Mouse (Mus musculus) Patski (cell line): ENCODE data around the gene Usp8. TPM values are rescaled to one million over a fixed set of nuclear protein-coding genes. Genes with fewer than 3 reads are reported as not detected.

Experiments used
- ATAC-seq: fragments of 100-300 bp; one replicate; pipeline ENCODE4 v1.8.0; 2021
- CTCF ChIA-PET: fragments of 350-600 bp; sonication (Branson Sonifier 250); formaldehyde crosslinking; loops from one replicate; lab custom pipeline; 2022; ENCODE audit warnings: inconsistent platforms; lab: Charles Lee
- POLR2A ChIA-PET: fragments of 350-600 bp; sonication (Branson Sonifier 250); formaldehyde crosslinking; loops from one replicate; lab custom pipeline; 2022; ENCODE audit warnings: antibody characterized with exemption, inconsistent platforms; lab: Charles Lee
- DNase-seq: peaks from one replicate; pipeline ENCODE4 v3.0.0-alpha.2; 2011; ENCODE audit warnings: low read depth, low spot score
- H3K27me3 ChIP-seq: fragments of 371-371 bp; one replicate; pipeline ENCODE4 v1.5.1; 2021
- CTCF ChIP-seq: fragments of 100-300 bp; IDR thresholded peaks from one replicate; pipeline ENCODE4 v1.5.1; 2021
- in situ Hi-C: fragments of 300-500 bp; cut with MboI; formaldehyde crosslinking; loops from 3 replicates; pipeline ENCODE4 v1.11.1; 2018; ENCODE audit warnings: low pct_unique_long_range_greater_than_20kb, mixed read lengths
- polyA plus RNA-seq: library from polyadenylated mRNA; unstranded; gene quantifications from one replicate; pipeline ENCODE4 v1.2.3, GENCODE M21; 2021

Gene Usp8
- polyA plus RNA-seq, 1 experiment from 2014 or later = 73.8 TPM

DNA sequence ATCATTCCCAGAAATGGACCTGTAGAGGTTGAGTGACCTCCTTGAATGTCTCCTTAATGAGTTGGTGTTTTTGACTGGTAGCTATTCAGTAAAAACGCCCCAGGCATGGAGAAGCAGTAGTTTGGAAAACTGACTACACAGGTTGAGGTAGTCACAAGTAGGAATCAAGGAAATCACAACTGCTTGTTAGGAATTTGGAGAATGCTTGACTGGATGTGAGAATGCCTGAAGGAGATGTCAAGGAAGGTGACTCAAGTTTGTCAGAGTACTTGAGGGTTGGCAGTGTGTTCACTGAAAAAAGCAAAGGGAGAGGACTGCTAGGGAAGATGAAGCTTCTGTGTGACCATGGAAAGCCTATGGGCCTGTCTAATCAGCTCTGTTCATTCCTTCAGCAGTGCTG lies 29.8 kb upstream of the Usp8 start:
- in situ Hi-C loops = no loop called here
- ATAC-seq (peak; percentile 31), DNase-seq (peak; percentile 57)
- H3K27me3 ChIP-seq = no peaks in the 10 kb centered on the region
- no peak for TF ChIP-seq CTCF
- CTCF ChIA-PET = interaction anchor here (1.1 kb wide), 1 partner anchor 29 kb away, joined by 3 read pairs; no protein-coding TSS in a partner anchor
- POLR2A ChIA-PET = interaction anchor here (0.8 kb wide), 1 partner anchor 32 kb away, joined by 3 read pairs; no protein-coding TSS in a partner anchor

- CTCF ChIA-PET = no interaction called here
- H3K27me3 ChIP-seq = no peaks in the 10 kb centered on the region
- no peak for DNase-seq
- no peak for TF ChIP-seq CTCF
- POLR2A ChIA-PET = interaction anchor here (1.4 kb wide), 1 partner anchor 10 kb away, joined by 3 read pairs; no protein-coding TSS in a partner anchor
- no peak for ATAC-seq
- in situ Hi-C loops = no loop called here
These were observed 24.8 kb upstream of the Usp8 start for GRCm38 (mm10) chr2:126682333-126682732.

DNA sequence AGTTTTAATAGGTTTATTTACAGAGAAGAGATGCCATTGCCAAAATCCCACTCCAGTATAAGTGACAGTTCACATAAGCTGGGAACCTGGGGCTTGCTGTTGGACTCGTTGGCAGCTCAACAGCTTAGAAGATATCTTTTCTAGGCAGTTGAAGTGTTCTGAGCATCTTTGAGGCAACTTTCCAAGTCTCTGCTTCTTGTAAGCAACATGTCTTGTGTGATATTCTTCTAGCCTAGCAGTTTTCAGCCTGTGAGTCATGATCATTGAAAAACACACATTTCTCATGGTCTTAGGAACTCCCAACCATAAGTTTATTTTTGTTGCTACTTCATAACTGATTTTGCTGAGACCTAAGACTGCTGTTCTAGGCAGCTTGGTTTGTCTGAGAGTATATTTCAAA lies 24.2 kb upstream of the Usp8 start:
- ChIA-PET POLR2A (interaction anchor here (1.4 kb wide), 1 partner anchor 9 kb away, joined by 3 read pairs; no protein-coding TSS in a partner anchor), CTCF (no interaction called here)
- ATAC-seq (no peak), DNase-seq (no peak)
- in situ Hi-C loops = no loop called here
- TF ChIP-seq CTCF = no peak
- H3K27me3 ChIP-seq = no peaks in the 10 kb centered on the region

GRCm38 (mm10) chr2:126691290-126691689 lies 15.8 kb upstream of the Usp8 start:
- DNase-seq (no peak), ATAC-seq (no peak)
- in situ Hi-C loops = no loop called here
- ChIA-PET POLR2A (interaction anchor here (1.1 kb wide), 1 partner anchor 9 kb away, joined by 3 read pairs; no protein-coding TSS in a partner anchor), CTCF (interaction anchor here (1.1 to 1.6 kb wide), 2 partner anchors 9 to 27 kb away, joined by 3 read pairs; no protein-coding TSS in a partner anchor)
- H3K27me3 ChIP-seq = no peaks in the 10 kb centered on the region
- TF ChIP-seq CTCF = no peak

- in situ Hi-C loops = no loop called here
These were observed 11.8 kb upstream of the Usp8 start for GRCm38 (mm10) chr2:126695285-126695684.

DNA sequence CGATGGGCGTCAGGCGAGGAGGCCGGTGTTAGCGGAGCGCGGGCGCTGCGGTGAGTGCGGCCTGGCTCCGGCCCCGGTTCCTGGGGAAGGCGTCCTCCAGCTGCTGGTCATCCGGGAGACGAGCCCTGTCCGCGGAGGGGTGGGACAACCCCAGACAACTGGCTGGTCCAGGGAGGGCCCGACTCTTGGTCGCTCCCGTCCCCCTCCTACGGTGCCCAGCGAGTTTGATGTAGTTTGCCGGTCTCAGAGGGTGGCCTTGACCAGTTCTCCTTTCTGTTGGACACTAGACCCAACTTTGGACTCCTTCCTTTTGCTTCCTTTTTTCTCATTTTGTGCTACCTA lies 281 bp downstream of the Usp8 start:
- TF ChIP-seq CTCF = no peak

More at GRCm38 (mm10) chr2:126695285-126695684, 11.8 kb upstream of the Usp8 start:
- ChIA-PET POLR2A (no interaction called here), CTCF (no interaction called here)
- no peak for ATAC-seq
- no peak for TF ChIP-seq CTCF
- DNase-seq = no peak
- no peaks in the 10 kb centered on the region for H3K27me3 ChIP-seq

GRCm38 (mm10) chr2:126708361-126708760 lies 1.2 kb downstream of the Usp8 start:
- H3K27me3 ChIP-seq = no peaks in the 10 kb centered on the region
- ATAC-seq = no peak
- POLR2A ChIA-PET = interaction anchor here (2.6 kb wide), 1 partner anchor 34 kb away, joined by 18 read pairs; the partner anchor contains the start of gene Gabpb1
- no peak for DNase-seq
- CTCF ChIA-PET = interaction anchor here (1.4 kb wide), 1 partner anchor 19 kb away, joined by 3 read pairs; no protein-coding TSS in a partner anchor
- TF ChIP-seq CTCF = no peak
- in situ Hi-C loops = no loop called here

More for the DNA sequence above, 281 bp downstream of the Usp8 start:
- H3K27me3 ChIP-seq = no peaks in the 10 kb centered on the region
- DNase-seq (no peak), ATAC-seq (peak; percentile 75)
- CTCF ChIA-PET = interaction anchor here (1.4 kb wide), 1 partner anchor 18 kb away, joined by 3 read pairs; no protein-coding TSS in a partner anchor
- in situ Hi-C loops = no loop called here
- POLR2A ChIA-PET = interaction anchor here (2.6 kb wide), 1 partner anchor 33 kb away, joined by 18 read pairs; the partner anchor contains the start of gene Gabpb1

GRCm38 (mm10) chr2:126712526-126712925 lies 5.4 kb downstream of the Usp8 start:
- ChIA-PET POLR2A (no interaction called here), CTCF (no interaction called here)
- in situ Hi-C loops = no loop called here
- no peak for DNase-seq
- ATAC-seq = no peak
- no peak for TF ChIP-seq CTCF
- no peaks in the 10 kb centered on the region for H3K27me3 ChIP-seq

DNA sequence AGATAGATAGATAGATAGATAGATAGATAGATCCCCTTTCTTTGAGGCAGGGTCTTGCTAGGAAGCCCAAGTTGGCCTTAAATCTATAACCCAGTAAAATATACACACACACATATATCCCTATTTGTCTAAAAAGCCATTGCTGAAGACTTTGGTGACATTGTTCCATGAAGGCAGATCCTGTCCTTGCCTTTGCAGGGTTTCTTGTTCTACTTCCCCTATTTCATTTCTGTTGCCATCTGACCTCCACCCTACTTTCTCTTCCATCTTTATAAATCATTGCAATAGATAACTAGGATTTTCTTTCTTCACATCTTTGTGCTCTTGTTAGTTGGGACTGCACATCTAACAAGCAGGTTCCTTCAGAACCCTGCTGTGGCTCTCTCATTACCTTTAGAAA lies 5.8 kb downstream of the Usp8 start:
- DNase-seq (no peak), ATAC-seq (no peak)
- ChIA-PET POLR2A (no interaction called here), CTCF (no interaction called here)
- in situ Hi-C loops = no loop called here
- TF ChIP-seq CTCF = no peak
- H3K27me3 ChIP-seq = no peaks in the 10 kb centered on the region

- ChIA-PET POLR2A (no interaction called here), CTCF (interaction anchor here (1.1 to 1.4 kb wide), 2 partner anchors 12 to 66 kb away, joined by 3 read pairs; no protein-coding TSS in a partner anchor)
- ATAC-seq = no peak
These were observed 22.1 kb downstream of the Usp8 start for GRCm38 (mm10) chr2:126729207-126729606.

GRCm38 (mm10) chr2:126730502-126730901 lies 23.4 kb downstream of the Usp8 start:
- no peak for DNase-seq
- POLR2A ChIA-PET = no interaction called here
- TF ChIP-seq CTCF = no peak
- in situ Hi-C loops = no loop called here
- ATAC-seq = no peak
- CTCF ChIA-PET = interaction anchor here (1.4 kb wide), 1 partner anchor 65 kb away, joined by 3 read pairs; no protein-coding TSS in a partner anchor
- H3K27me3 ChIP-seq = no peaks in the 10 kb centered on the region

More at GRCm38 (mm10) chr2:126729207-126729606, 22.1 kb downstream of the Usp8 start:
- no peaks in the 10 kb centered on the region for H3K27me3 ChIP-seq
- in situ Hi-C loops = no loop called here
- DNase-seq = no peak
- TF ChIP-seq CTCF = no peak
